Mouse (Mus musculus): ENCODE data around the gene P3h4.

DNA sequence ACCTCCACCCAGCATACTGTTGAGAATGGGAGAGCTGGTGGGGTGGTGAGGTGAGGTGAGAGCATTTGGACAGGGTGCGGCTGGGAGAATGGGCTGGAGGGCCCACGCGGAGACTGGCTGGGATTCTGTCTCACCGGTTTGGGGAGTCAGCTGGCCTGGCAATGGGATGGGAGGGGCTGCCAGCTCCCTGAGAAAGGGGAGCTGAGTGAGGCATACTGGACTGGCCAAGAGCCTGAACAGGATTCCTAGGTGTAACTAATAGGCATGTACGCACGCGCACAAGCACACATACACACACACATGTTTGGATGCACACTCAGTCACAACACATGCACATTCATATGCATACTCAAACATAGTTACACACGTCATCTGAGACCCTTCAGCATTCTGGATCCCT, 8.4 kb downstream of the P3h4 start:
- TF ChIP-seq CTCF (conservative IDR thresholded peaks at IDR 0.05 in 1 of 2, IDR thresholded peaks at IDR 0.05 in 1 of 2; ENCODE audit: low read depth in 2 of 2, low read length in 2 of 2) (no peak), POLR2A (IDR thresholded peaks at IDR 0.05; ENCODE audit: low read depth, low read length) (no peak), MXI1 (IDR thresholded peaks at IDR 0.05; ENCODE audit: low read depth, low read length) (no peak), HCFC1 (IDR thresholded peaks at IDR 0.05; ENCODE audit: low read depth, low read length) (no peak), ZMIZ1 (IDR thresholded peaks at IDR 0.05; ENCODE audit: low read depth, low read length) (no peak), NELFE (IDR thresholded peaks at IDR 0.05; ENCODE audit: low read depth, low read length) (no peak), JUND (conservative IDR thresholded peaks at IDR 0.05; ENCODE audit: low read depth, low read length) (no peak), EP300 (IDR thresholded peaks at IDR 0.05; ENCODE audit: low read length) (no peak), BHLHE40 (IDR thresholded peaks at IDR 0.05; ENCODE audit: low read depth, low read length) (no peak), MEF2A (IDR thresholded peaks at IDR 0.05; ENCODE audit: borderline replicate concordance, low read depth, low read length) (no peak), MAFK (IDR thresholded peaks at IDR 0.05; ENCODE audit: insufficient replicate concordance, low read length) (no peak)
